Mouse (Mus musculus): Measurements from ENCODE around the gene Inpp4b. TPM values are rescaled to one million over a fixed set of nuclear protein-coding genes. Genes with fewer than 3 reads are reported as not detected.

Gene Inpp4b
- polyA plus RNA-seq, 1 experiment from 2014 or later: 6.3 TPM

DNA sequence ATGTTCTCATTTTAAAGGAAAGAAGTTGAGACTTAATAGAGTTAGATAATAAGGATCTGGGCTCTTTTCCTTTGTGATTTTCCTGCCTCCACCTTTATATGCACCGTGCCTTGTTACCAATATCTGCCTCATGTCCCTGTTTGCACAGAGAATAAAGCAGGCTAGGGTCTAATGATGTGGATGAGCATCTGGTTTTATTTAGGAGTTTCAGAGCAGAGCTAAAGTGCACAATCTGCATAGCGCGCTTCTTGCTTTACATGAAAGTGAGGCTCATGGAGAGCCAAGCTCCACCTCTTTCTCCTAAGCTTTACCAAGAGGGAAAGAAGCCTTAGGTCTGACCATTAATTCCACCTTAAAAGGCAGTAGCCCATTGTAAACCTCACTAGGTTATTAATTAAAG lies 763.8 kb downstream of the Inpp4b start:
- no peaks in the 10 kb centered on the region for H3K9me3 ChIP-seq
- H3K27me3 ChIP-seq: no peaks in the 10 kb centered on the region
- H3K4me2 ChIP-seq: no peak overlapping the region
- H3K4me3 ChIP-seq: no peak overlapping the region
- no peak overlapping the region for H3K9ac ChIP-seq
- H3K27ac ChIP-seq (replicated peaks): no peak overlapping the region
- 89% methylated on average over 3 of the region's 3 CpGs for WGBS
- no peaks in the 10 kb centered on the region for H3K4me1 ChIP-seq (replicated peaks)
- H3K36me3 ChIP-seq: no peaks in the 10 kb centered on the region
- ATAC-seq (ENCODE audit: low read depth): no peak

DNA sequence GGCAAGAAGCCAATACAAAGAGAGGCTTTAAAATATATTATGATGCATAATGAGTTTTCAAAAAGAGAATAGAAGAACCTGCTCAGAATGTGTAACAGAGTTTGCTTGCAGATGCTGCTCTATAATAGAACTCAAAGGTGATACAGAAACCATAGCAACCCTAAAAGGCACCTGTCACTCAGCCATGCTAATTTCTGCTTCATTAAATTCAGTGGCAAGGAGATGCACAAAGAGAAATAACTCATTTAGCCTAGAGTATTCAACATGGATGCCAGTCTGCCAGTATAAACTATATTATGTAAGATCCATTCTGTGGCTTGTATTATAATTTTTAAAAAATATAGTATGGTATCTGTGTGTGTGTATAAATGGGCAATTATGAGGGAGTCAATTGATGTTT lies 807.9 kb downstream of the Inpp4b start:
- Histone ChIP-seq H3K4me3 (no peak overlapping the region), H3K27ac (replicated peaks) (no peak overlapping the region), H3K27me3 (no peaks in the 10 kb centered on the region), H3K4me2 (no peak overlapping the region), H3K4me1 (replicated peaks) (no peaks in the 10 kb centered on the region), H3K9me3 (0 out of 2 replicates have a peak, but pooled peaks cover 7% of the 10 kb centered on the region), H3K36me3 (no peaks in the 10 kb centered on the region), H3K9ac (no peak overlapping the region)
- ATAC-seq (ENCODE audit: low read depth): no peak

DNA sequence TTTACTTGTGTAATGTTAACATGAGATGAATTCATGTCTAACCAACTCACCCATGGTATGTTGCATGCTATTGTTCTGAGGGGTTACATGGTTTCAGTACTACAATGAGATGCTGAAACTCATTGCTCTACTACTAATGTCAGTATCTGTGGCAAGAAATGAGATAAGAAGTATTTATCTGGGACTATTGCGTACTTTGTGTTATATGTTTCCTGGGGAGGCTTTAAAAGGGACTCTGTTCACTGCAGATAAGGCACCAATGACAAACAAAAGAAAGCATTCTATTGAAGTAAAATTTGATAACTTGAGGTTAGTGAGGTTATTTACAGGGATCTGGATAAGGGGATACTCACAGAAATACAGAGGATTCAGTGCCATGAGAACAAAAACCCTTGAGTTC lies 815.6 kb downstream of the Inpp4b start:
- Histone ChIP-seq H3K27me3 (no peaks in the 10 kb centered on the region), H3K4me1 (replicated peaks) (no peaks in the 10 kb centered on the region), H3K4me3 (no peak overlapping the region), H3K27ac (replicated peaks) (no peak overlapping the region), H3K9ac (no peak overlapping the region), H3K9me3 (0 out of 2 replicates have a peak, but pooled peaks cover 6% of the 10 kb centered on the region), H3K4me2 (no peak overlapping the region), H3K36me3 (no peaks in the 10 kb centered on the region)
- no peak for ATAC-seq (ENCODE audit: low read depth)
- WGBS: 93% methylated on average over 1 of the region's 1 CpGs

Data from neural tube, embryonic 13.5 days (tissue).